Mouse (Mus musculus): ENCODE results near the gene Spdl1. TPM values are rescaled to one million over a fixed set of nuclear protein-coding genes. Genes with fewer than 3 reads are reported as not detected.

Spdl1 gene
- not detected in 2 replicates for polyA plus RNA-seq (2012; ENCODE audit: insufficient read depth, insufficient read length, missing spikeins)

- H3K4me1 ChIP-seq (ENCODE audit: control insufficient read depth, insufficient read depth, insufficient read length, low read length), result no peaks in the 10 kb centered on the region
- H3K27ac ChIP-seq (replicated peaks; ENCODE audit: low read depth, low read length), result peak within 1 kb of the TSS; percentile 42; the same call in 1 of the 2 replicates
- peak within 1 kb of the TSS; percentile 82 for H3K4me3 ChIP-seq (ENCODE audit: insufficient read depth, low read depth, low read length)
Measured at GRCm38 (mm10) chr11:34833318-34834086, at the start of gene Spdl1. TSS of gene Spdl1 (minus strand) at chr11:34833641.

DNA sequence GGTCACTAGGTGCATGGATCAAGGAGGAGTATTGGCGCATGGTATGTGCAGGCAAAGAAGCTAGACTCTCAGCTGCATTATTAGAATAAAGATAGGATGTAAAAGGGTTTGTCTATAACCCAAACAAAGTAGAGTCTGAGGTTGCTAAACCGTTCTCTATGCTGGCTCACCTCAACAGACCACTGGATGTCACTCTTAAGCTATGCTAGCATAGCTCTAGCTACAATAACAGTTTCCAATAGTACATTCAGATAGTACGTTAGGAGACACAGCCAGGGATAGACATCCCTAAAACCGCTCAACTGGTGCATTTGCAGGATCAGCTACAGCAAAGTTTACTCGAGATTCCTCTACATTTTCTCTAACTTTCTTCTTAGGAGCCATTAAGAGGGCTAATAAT, 48.1 kb upstream of the Spdl1 start:
- Histone ChIP-seq H3K4me1 (ENCODE audit: control insufficient read depth, insufficient read depth, insufficient read length, low read length) (no peaks in the 10 kb centered on the region), H3K27ac (replicated peaks; ENCODE audit: low read depth, low read length) (no peak overlapping the region), H3K4me3 (ENCODE audit: insufficient read depth, low read depth, low read length) (no peak overlapping the region)

DNA sequence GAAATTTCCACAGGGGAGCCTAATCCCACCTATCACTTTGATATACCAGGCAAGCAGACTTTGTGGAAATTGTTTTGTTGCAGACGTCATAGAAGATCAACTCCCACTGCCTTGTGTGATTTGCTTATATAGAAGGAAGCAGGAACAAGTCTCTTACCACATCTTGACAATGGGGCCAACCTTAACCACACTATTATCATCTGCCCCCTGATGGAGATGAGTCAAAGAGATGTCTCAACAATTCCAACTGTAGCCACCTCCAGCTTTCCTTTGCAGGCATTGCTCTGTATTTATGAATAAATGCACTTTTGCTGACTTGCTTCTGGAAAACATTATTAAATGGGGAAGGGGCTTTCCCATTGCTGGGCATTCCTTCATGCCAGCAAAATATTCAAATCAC, 46.2 kb upstream of the Spdl1 start:
- no peaks in the 10 kb centered on the region for H3K4me1 ChIP-seq (ENCODE audit: control insufficient read depth, insufficient read depth, insufficient read length, low read length)
- H3K27ac ChIP-seq (replicated peaks; ENCODE audit: low read depth, low read length), result no peak overlapping the region

DNA sequence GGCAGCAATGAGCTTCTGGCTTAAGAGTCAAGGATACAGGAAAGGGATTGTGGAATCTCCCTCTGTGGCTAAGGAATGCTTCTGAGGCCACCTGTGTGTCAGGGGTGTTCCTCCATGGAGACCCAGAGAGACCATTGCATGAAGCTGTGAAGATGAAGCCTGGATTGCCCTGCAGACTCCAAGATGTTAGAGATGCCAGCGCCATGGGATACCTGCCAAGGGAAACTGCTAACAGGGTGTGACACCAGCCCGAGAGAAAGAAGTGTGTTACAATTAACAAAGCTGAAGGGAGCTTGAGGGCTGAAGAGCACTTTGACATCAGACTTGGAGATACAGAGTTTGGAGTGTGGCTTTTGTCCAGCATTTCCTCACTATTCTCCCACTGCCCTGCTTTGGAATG, 40.4 kb upstream of the Spdl1 start:
- Histone ChIP-seq H3K4me3 (ENCODE audit: insufficient read depth, low read depth, low read length) (no peak overlapping the region), H3K27ac (replicated peaks; ENCODE audit: low read depth, low read length) (no peak overlapping the region), H3K4me1 (ENCODE audit: control insufficient read depth, insufficient read depth, insufficient read length, low read length) (no peaks in the 10 kb centered on the region)

More for the DNA sequence above, 46.2 kb upstream of the Spdl1 start:
- H3K4me3 ChIP-seq (ENCODE audit: insufficient read depth, low read depth, low read length), result no peak overlapping the region

DNA sequence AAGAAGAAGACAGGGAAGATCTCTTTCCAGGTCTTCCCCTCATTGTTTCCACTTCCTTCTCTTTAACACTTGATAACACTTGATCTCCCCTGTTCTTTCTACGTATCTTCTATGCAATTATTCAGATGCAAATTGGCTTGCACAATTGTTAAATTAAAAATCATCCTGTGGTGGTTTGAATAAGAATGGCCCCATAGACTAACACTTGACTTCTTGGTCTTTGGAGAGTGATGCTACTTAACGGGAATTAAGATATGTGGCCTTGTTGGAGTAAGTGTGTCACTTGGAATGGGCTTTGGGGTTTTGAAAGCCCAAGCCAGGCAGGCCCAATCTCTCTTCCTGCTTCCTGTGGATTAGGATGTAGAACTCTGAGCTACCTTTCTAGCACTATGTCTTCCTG, 39.0 kb upstream of the Spdl1 start:
- Histone ChIP-seq H3K4me3 (ENCODE audit: insufficient read depth, low read depth, low read length) (no peak overlapping the region), H3K27ac (replicated peaks; ENCODE audit: low read depth, low read length) (no peak overlapping the region), H3K4me1 (ENCODE audit: control insufficient read depth, insufficient read depth, insufficient read length, low read length) (no peaks in the 10 kb centered on the region)

GRCm38 (mm10) chr11:34871991-34872390, 38.5 kb upstream of the Spdl1 start:
- H3K27ac ChIP-seq (replicated peaks; ENCODE audit: low read depth, low read length), result 0 out of 2 replicates have a peak overlapping the region, but pooled peaks have one; percentile 28
- no peak overlapping the region for H3K4me3 ChIP-seq (ENCODE audit: insufficient read depth, low read depth, low read length)
- no peaks in the 10 kb centered on the region for H3K4me1 ChIP-seq (ENCODE audit: control insufficient read depth, insufficient read depth, insufficient read length, low read length)

GRCm38 (mm10) chr11:34871456-34871855, 38.0 kb upstream of the Spdl1 start:
- Histone ChIP-seq H3K27ac (replicated peaks; ENCODE audit: low read depth, low read length) (no peak overlapping the region), H3K4me1 (ENCODE audit: control insufficient read depth, insufficient read depth, insufficient read length, low read length) (no peaks in the 10 kb centered on the region), H3K4me3 (ENCODE audit: insufficient read depth, low read depth, low read length) (no peak overlapping the region)

GRCm38 (mm10) chr11:34868626-34869025, 35.2 kb upstream of the Spdl1 start:
- H3K4me1 ChIP-seq (ENCODE audit: control insufficient read depth, insufficient read depth, insufficient read length, low read length), result no peaks in the 10 kb centered on the region
- no peak overlapping the region for H3K4me3 ChIP-seq (ENCODE audit: insufficient read depth, low read depth, low read length)
- H3K27ac ChIP-seq (replicated peaks; ENCODE audit: low read depth, low read length), result no peak overlapping the region

DNA sequence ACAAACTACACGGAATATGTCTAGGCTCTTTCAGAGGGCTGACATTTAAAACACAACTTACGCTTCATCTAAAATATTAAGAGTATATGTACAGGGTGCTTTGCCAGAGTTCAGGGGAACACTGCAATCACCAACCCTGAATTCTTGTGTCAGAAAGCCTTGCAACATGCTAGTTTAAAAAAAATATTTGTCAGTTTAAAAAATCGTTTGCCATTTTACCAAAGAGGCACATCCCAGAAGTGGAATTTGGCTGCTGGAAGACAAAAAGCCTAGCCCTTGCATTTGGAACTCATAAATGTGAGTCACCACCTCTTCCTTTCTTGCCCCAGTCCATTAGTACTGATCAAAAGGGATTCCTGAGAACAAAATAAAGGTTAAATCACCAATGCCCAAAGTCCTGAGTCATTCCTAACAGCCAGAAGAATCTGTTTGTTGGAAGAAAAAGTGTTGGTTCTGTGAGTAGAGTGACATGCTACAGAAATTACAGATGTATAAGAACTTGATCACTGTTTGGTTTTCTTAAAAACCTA, 32.4 kb upstream of the Spdl1 start:
- Histone ChIP-seq H3K4me3 (ENCODE audit: insufficient read depth, low read depth, low read length) (no peak overlapping the region), H3K4me1 (ENCODE audit: control insufficient read depth, insufficient read depth, insufficient read length, low read length) (no peaks in the 10 kb centered on the region), H3K27ac (replicated peaks; ENCODE audit: low read depth, low read length) (no peak overlapping the region)

DNA sequence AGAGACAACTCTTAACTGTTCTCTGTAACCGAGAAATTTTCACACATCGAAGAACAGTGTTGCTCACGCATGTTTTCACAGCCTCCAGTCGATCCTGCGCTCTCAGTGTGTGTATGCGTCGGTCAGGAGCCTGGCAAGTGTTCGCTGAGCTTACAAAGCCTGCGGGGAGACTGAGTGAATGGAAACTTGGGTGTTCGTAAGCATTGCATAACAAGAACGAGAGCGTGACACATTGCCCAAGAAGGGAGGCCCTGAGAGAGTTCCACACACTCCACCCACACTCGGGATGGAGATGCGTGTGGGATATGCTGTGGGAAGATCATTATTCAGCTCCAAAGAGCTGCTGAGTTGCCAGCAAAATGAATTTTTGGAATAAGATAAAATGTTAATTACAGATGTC, 31.7 kb upstream of the Spdl1 start:
- H3K4me1 ChIP-seq (ENCODE audit: control insufficient read depth, insufficient read depth, insufficient read length, low read length), result no peaks in the 10 kb centered on the region
- peak overlapping the region; percentile 53 for H3K27ac ChIP-seq (replicated peaks; ENCODE audit: low read depth, low read length)
- H3K4me3 ChIP-seq (ENCODE audit: insufficient read depth, low read depth, low read length), result no peak overlapping the region

DNA sequence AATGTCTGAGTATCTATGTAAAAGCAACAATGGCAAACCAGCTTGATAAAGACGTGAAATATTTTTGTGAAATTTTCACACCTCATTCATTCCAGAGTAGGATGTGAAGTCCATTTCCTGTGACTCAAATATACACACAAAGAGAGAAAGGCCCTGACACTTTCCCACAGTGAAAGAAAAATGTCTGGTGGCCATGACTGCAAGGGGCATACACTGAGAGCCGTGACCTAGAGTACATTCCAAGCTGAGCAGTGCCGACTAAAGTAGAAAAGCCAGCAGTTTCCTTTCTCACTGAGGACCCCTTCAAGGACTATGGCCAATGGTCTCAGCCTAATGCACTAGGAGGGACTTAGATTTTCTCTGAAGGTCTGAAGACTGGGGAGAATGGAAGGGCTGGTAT, 23.2 kb upstream of the Spdl1 start:
- Histone ChIP-seq H3K27ac (replicated peaks; ENCODE audit: low read depth, low read length) (no peak overlapping the region), H3K4me1 (ENCODE audit: control insufficient read depth, insufficient read depth, insufficient read length, low read length) (no peaks in the 10 kb centered on the region), H3K4me3 (ENCODE audit: insufficient read depth, low read depth, low read length) (no peak overlapping the region)

DNA sequence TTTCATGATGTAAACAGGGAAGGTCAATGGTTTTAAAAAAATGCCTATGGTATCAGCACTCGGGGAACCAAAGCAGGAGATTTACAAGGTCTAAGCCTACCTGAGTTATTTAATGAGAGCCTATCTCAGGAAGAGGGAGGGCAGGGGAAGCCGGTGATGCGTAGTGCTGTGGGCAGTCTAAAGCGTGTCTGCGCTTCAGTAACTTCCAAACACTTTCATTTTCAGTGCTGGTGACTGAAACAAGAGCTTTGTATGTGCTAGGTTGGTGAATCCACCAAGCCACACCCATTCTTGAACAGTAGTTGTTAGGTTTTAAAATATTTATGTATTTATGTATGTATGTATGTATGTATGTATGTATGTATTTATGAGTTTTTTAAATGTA, 12.8 kb upstream of the Spdl1 start:
- no peak overlapping the region for H3K4me3 ChIP-seq (ENCODE audit: insufficient read depth, low read depth, low read length)
- H3K27ac ChIP-seq (replicated peaks; ENCODE audit: low read depth, low read length), result peak overlapping the region; percentile 22
- no peaks in the 10 kb centered on the region for H3K4me1 ChIP-seq (ENCODE audit: control insufficient read depth, insufficient read depth, insufficient read length, low read length)

DNA sequence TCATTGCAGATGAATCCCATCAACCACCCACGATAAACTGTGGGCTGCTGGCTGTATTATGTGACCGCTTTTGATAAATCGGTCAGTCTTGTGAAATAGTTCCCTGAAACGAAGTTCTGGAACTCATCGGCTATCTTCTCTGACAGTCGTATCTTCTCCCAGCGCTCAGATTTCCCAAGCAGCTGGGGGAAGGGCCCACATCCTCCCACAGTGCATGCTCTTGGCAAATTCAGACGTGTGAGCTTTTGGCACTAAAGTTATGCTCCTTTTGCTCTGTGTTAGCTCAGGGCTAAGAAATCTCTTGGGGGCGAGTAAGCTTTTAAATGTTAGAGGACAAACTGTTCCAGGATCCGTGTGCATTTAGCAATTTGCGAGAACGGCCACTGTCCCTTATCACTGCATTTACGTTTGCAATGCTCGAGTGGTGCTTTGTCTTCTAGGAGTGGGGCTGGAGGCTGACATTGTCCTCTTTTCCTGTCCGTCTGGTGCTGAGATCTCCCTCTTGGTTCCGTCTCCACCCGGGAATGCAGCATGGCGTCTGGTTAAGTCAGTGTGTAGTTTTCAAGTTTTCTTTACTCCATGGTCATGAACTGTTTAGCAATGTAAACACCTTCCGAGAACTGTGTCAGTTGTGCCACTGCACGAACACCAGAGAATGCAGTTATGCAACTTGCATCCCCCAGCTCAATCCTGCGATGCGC, 12.3 kb upstream of the Spdl1 start:
- H3K4me3 ChIP-seq (ENCODE audit: insufficient read depth, low read depth, low read length), result no peak overlapping the region
- peak overlapping the region; percentile 22 for H3K27ac ChIP-seq (replicated peaks; ENCODE audit: low read depth, low read length)
- H3K4me1 ChIP-seq (ENCODE audit: control insufficient read depth, insufficient read depth, insufficient read length, low read length), result no peaks in the 10 kb centered on the region

- H3K4me1 ChIP-seq (ENCODE audit: control insufficient read depth, insufficient read depth, insufficient read length, low read length), result no peaks in the 10 kb centered on the region
- no peak overlapping the region for H3K27ac ChIP-seq (replicated peaks; ENCODE audit: low read depth, low read length)
- H3K4me3 ChIP-seq (ENCODE audit: insufficient read depth, low read depth, low read length), result no peak overlapping the region
Measured at GRCm38 (mm10) chr11:34843517-34843916, 10.1 kb upstream of the Spdl1 start.

DNA sequence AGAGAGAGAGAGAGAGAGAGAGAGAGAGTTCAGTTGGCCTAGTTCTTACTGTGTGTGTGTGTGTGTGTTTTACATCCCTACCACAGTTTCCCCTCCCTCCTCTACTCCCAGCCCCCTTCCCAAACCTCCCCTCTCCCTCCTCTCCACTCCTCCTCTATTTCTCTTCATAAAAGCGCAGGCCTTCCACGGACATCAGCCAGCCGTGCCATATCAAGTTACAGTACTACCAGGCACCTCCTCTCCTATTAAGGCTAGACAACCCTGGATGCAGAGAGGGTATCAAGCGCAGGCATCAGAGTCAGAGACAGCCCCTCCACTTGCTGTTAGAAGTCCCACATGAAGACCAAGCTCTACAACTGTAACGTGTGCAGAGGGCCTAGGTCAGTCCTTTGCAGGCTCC, 6.8 kb upstream of the Spdl1 start:
- no peak overlapping the region for H3K4me3 ChIP-seq (ENCODE audit: insufficient read depth, low read depth, low read length)
- H3K4me1 ChIP-seq (ENCODE audit: control insufficient read depth, insufficient read depth, insufficient read length, low read length), result no peaks in the 10 kb centered on the region
- H3K27ac ChIP-seq (replicated peaks; ENCODE audit: low read depth, low read length), result no peak overlapping the region

DNA sequence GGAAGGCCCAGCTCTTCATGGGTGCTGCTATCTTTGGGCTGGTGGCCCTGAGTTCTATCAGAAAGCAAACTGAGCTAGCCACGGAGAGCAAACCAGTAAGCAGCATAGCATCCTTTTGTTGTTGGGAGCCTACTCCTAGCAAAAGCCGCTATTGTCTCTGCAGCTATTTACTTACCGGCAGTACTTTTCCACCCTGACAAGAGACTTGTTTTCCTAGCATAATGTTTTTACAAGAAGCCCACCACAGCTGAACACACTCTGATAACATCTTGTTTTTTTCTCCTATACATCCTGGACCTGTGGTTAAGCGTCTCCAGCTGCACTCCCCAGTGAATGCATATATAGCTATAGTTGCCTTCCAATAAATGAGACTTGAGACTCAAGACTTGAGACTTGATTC, 5.6 kb upstream of the Spdl1 start:
- Histone ChIP-seq H3K4me1 (ENCODE audit: control insufficient read depth, insufficient read depth, insufficient read length, low read length) (no peaks in the 10 kb centered on the region), H3K27ac (replicated peaks; ENCODE audit: low read depth, low read length) (no peak overlapping the region), H3K4me3 (ENCODE audit: insufficient read depth, low read depth, low read length) (no peak overlapping the region)

Data from brown adipose tissue, adult 24 weeks (tissue).